Mouse (Mus musculus) gastrocnemius, postnatal 4 days (tissue): ENCODE data around the gene Col23a1. TPM values are rescaled to one million over a fixed set of nuclear protein-coding genes. Genes with fewer than 3 reads are reported as not detected.

Experiments used
- DNase-seq, 2 experiments: peaks; one replicate each; pipeline ENCODE4 v3.0.0; 2021 to 2022; ENCODE audit warnings: low spot score in 2 of 2, mixed read lengths in 2 of 2
- total RNA-seq, 2 experiments: library from RNA; stranded (reverse); gene quantifications; 2 replicates each; pipeline ENCODE4 v1.2.3; 2021

Gene Col23a1
- total RNA-seq, 2 experiments from 2014 or later = 25.0 to 34.6 TPM

- DNase-seq = no peak
Measured at GRCm38 (mm10) chr11:51534314-51534713, 244.6 kb downstream of the Col23a1 start.

- no peak for DNase-seq
Measured at GRCm38 (mm10) chr11:51538388-51538787, 248.7 kb downstream of the Col23a1 start.

- no peak for DNase-seq
Measured at GRCm38 (mm10) chr11:51538919-51539758, 249.4 kb downstream of the Col23a1 start.

GRCm38 (mm10) chr11:51539759-51540282 lies 250.1 kb downstream of the Col23a1 start:
- peak; percentile 94 to 96 for DNase-seq

GRCm38 (mm10) chr11:51542424-51542823 lies 252.7 kb downstream of the Col23a1 start:
- no peak for DNase-seq

- DNase-seq = no peak
Measured at GRCm38 (mm10) chr11:51543487-51544050, 253.8 kb downstream of the Col23a1 start.

- DNase-seq = no peak
Measured at GRCm38 (mm10) chr11:51544413-51544812, 254.7 kb downstream of the Col23a1 start.

GRCm38 (mm10) chr11:51545811-51546210 lies 256.1 kb downstream of the Col23a1 start:
- DNase-seq = no peak

- no peak for DNase-seq
Measured at GRCm38 (mm10) chr11:51551253-51551652, 261.5 kb downstream of the Col23a1 start.

- DNase-seq = no peak
Measured at GRCm38 (mm10) chr11:51552091-51552490, 262.4 kb downstream of the Col23a1 start.

GRCm38 (mm10) chr11:51554590-51554989 lies 264.9 kb downstream of the Col23a1 start:
- no peak for DNase-seq

- DNase-seq = no peak
Measured at GRCm38 (mm10) chr11:51555066-51555465, 265.3 kb downstream of the Col23a1 start.

- no peak for DNase-seq
Measured at GRCm38 (mm10) chr11:51563276-51563675, 273.6 kb downstream of the Col23a1 start.

GRCm38 (mm10) chr11:51565062-51565461 lies 275.3 kb downstream of the Col23a1 start:
- DNase-seq = no peak

- no peak for DNase-seq
Measured at GRCm38 (mm10) chr11:51565951-51566350, 276.2 kb downstream of the Col23a1 start.

- no peak for DNase-seq
Measured at GRCm38 (mm10) chr11:51568801-51569200, 279.1 kb downstream of the Col23a1 start.

GRCm38 (mm10) chr11:51576454-51576853 lies 286.7 kb downstream of the Col23a1 start:
- DNase-seq = no peak

GRCm38 (mm10) chr11:51577587-51577986 lies 287.9 kb downstream of the Col23a1 start:
- DNase-seq = no peak

- DNase-seq = no peak
Measured at GRCm38 (mm10) chr11:51579024-51579423, 289.3 kb downstream of the Col23a1 start.

- DNase-seq = peak in 1 of 2 experiments; percentile 69
Measured at GRCm38 (mm10) chr11:51582713-51583112, 293.0 kb downstream of the Col23a1 start.

GRCm38 (mm10) chr11:51584057-51584430 lies 294.3 kb downstream of the Col23a1 start:
- DNase-seq = no peak
